Mouse (Mus musculus): Measurements from ENCODE around the gene Fubp1.

DNA sequence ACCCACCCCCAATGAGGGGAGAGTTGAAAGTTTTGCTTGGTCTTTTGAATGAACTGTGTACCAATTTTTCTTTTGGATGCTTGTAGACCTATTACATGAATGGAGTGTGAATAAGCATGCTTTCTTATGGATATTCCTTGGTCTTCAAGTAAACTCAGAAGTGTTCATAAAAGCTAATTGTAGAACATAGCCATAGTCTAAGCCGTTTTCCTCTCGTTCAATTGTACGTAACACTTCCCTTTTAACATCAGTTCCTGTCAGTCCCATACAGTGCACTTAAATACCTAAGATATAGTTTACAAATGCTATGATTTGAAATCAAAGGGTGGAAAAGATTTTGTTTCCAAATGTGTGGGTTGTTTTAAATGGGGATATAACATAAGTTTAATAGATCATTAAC, 3.2 kb downstream of the Fubp1 start:
- no peak for TF ChIP-seq CTCF (IDR thresholded peaks at IDR 0.05; ENCODE audit: borderline replicate concordance, control insufficient read depth, extremely low read depth, insufficient read depth, low read length, poor library complexity)
- no peak for TF ChIP-seq POLR2A (IDR thresholded peaks at IDR 0.05; ENCODE audit: control insufficient read depth, extremely low read depth, insufficient read depth, low read length, poor library complexity)
